In genomic region chr12:5566231-5566630, GRCm38 (mm10) we compare ENCODE assay signal across 26 mouse cellular contexts.
DNase-seq lines count a peak whose midpoint lies in the region; ATAC-seq and TF ChIP-seq lines count a peak whose summit lies in the region.
"Had no signal": no experiment of that assay in that cellular context is flagged by ENCODE, and none has a peak within 500 bp of the region (broad histone marks: within the 10 kb centered on the region; RNA-seq: fewer than 3 reads in every experiment).

No protein-coding gene starts in this region.

- TF ChIP-seq CTCF in left cerebral cortex, adult 2 months (IDR thresholded peaks at IDR 0.05): no peak; the same call in 1 of the 2 replicates

- peaks cover 8% of the 10 kb centered on the region for H3K4me1 ChIP-seq in midbrain, embryonic 11.5 days (ENCODE audit: control insufficient read depth, insufficient read depth, low read length)
- H3K4me1 ChIP-seq in midbrain, embryonic 15.5 days: no peaks in the 10 kb centered on the region
- H3K4me1 ChIP-seq in midbrain, embryonic 12.5 days: no peaks in the 10 kb centered on the region; the same call in 1 of the 2 replicates
- H3K4me1 ChIP-seq: heart, embryonic 10.5 days; heart, embryonic 15.5 days; hindbrain, embryonic 12.5 days; liver, embryonic 12.5 days; megakaryocyte, embryonic 14.5 days; neural tube, embryonic 15.5 days had no signal

- no peaks in the 10 kb centered on the region for H3K9me3 ChIP-seq in midbrain, embryonic 11.5 days (ENCODE audit: control insufficient read depth, low read length)
- no peaks in the 10 kb centered on the region for H3K9me3 ChIP-seq in midbrain, embryonic 15.5 days
- no peaks in the 10 kb centered on the region for H3K9me3 ChIP-seq in midbrain, embryonic 12.5 days
- H3K9me3 ChIP-seq: heart, embryonic 10.5 days; heart, embryonic 15.5 days; hindbrain, embryonic 12.5 days; liver, embryonic 12.5 days; neural tube, embryonic 15.5 days had no signal

- no peak overlapping the region for H3K27ac ChIP-seq in midbrain, embryonic 11.5 days (ENCODE audit: low read depth, low read length)
- no peak overlapping the region for H3K27ac ChIP-seq in midbrain, embryonic 15.5 days
- no peak overlapping the region for H3K27ac ChIP-seq in midbrain, embryonic 12.5 days (replicated peaks)
- no peak overlapping the region for H3K27ac ChIP-seq in left cerebral cortex, adult 2 months
- H3K27ac ChIP-seq: heart, embryonic 10.5 days; heart, embryonic 15.5 days; hindbrain, embryonic 12.5 days; liver, embryonic 12.5 days; neural tube, embryonic 15.5 days had no signal

- WGBS in midbrain, embryonic 11.5 days: 17% methylated on average over 2 of the region's 2 CpGs
- WGBS in midbrain, embryonic 15.5 days: 22% methylated on average over 2 of the region's 2 CpGs
- WGBS in midbrain, embryonic 12.5 days: 18% methylated on average over 2 of the region's 2 CpGs

- H3K9ac ChIP-seq in midbrain, embryonic 11.5 days (ENCODE audit: low read length): no peak overlapping the region
- H3K9ac ChIP-seq in midbrain, embryonic 15.5 days: no peak overlapping the region
- no peak overlapping the region for H3K9ac ChIP-seq in midbrain, embryonic 12.5 days (replicated peaks)
- H3K9ac ChIP-seq: heart, embryonic 15.5 days; hindbrain, embryonic 12.5 days; liver, embryonic 12.5 days; liver, postnatal 0 days; neural tube, embryonic 15.5 days had no signal

- no peaks in the 10 kb centered on the region for H3K27me3 ChIP-seq in midbrain, embryonic 11.5 days (ENCODE audit: control insufficient read depth, insufficient read depth, low read length)
- no peaks in the 10 kb centered on the region for H3K27me3 ChIP-seq in midbrain, embryonic 15.5 days (replicated peaks)
- no peaks in the 10 kb centered on the region for H3K27me3 ChIP-seq in midbrain, embryonic 12.5 days
- H3K27me3 ChIP-seq: heart, embryonic 15.5 days; hindbrain, embryonic 12.5 days; liver, embryonic 12.5 days; megakaryocyte, embryonic 14.5 days; neural tube, embryonic 15.5 days had no signal

- H3K4me3 ChIP-seq in midbrain, embryonic 11.5 days (ENCODE audit: low read depth, low read length): no peak overlapping the region
- no peak overlapping the region for H3K4me3 ChIP-seq in midbrain, embryonic 15.5 days
- H3K4me3 ChIP-seq in midbrain, embryonic 12.5 days: no peak overlapping the region
- H3K4me3 ChIP-seq in left cerebral cortex, adult 2 months: no peak overlapping the region
- H3K4me3 ChIP-seq: erythroblast, embryonic 14.5 days; heart, embryonic 10.5 days; heart, embryonic 15.5 days; hindbrain, embryonic 12.5 days; liver, embryonic 12.5 days; megakaryocyte, embryonic 14.5 days; neural tube, embryonic 15.5 days had no signal

- DNase-seq in heart, adult 11 months: peak; percentile 24
- DNase-seq in heart, postnatal 4 days: no peak
- peak; percentile 81 for DNase-seq in midbrain, embryonic 11.5 days (ENCODE audit: low spot score, missing footprints)
- no peak for DNase-seq in urinary bladder, postnatal 25 days (ENCODE audit: low spot score)
- DNase-seq in left cerebral cortex, adult 2 months (ENCODE audit: extremely low spot score in 1 of 2, low spot score in 2 of 2): no peak
- DNase-seq: adrenal gland, adult 2 months; cerebellum, adult 8-10 months; cerebellum, postnatal 25 days; gastrocnemius, postnatal 14 days; kidney, postnatal 25 days; left cerebral cortex, postnatal 4 days; liver, postnatal 0 days; lung, postnatal 36 days; thymus, postnatal 4 days had no signal

- H3K4me2 ChIP-seq in midbrain, embryonic 11.5 days: no peak overlapping the region
- no peak overlapping the region for H3K4me2 ChIP-seq in midbrain, embryonic 15.5 days
- no peak overlapping the region for H3K4me2 ChIP-seq in midbrain, embryonic 12.5 days (replicated peaks)
- H3K4me2 ChIP-seq: heart, embryonic 15.5 days; hindbrain, embryonic 12.5 days; liver, embryonic 12.5 days; neural tube, embryonic 15.5 days had no signal

- ATAC-seq in midbrain, embryonic 11.5 days (ENCODE audit: low FRiP score): peak; percentile 11; the same call in 1 of the 2 replicates
- ATAC-seq in midbrain, embryonic 15.5 days (replicated peaks): no peak
- peak; percentile 27; the same call in 1 of the 2 replicates for ATAC-seq in midbrain, embryonic 12.5 days (ENCODE audit: low FRiP score, low read depth)
- ATAC-seq: activated CD4-positive, CD25-positive, alpha-beta regulatory T cell, adult 4 months; CD4-positive, CD25-positive, alpha-beta regulatory T cell, adult 4 months; intestine, postnatal 0 days; liver, embryonic 12.5 days; liver, postnatal 0 days had no signal

- intact Hi-C loops in left cerebral cortex, adult 2 months (cut with DNase I): no loop called here

- no peaks in the 10 kb centered on the region for H3K36me3 ChIP-seq in midbrain, embryonic 11.5 days (ENCODE audit: control insufficient read depth, insufficient read depth, low read length)
- H3K36me3 ChIP-seq in midbrain, embryonic 15.5 days (replicated peaks): no peaks in the 10 kb centered on the region
- H3K36me3 ChIP-seq in midbrain, embryonic 12.5 days: no peaks in the 10 kb centered on the region
- H3K36me3 ChIP-seq: heart, embryonic 10.5 days; heart, embryonic 15.5 days; hindbrain, embryonic 12.5 days; liver, embryonic 12.5 days; neural tube, embryonic 15.5 days had no signal

Comparison
In these comparisons a context has a peak if more than half of its experiments do, and no peak if none do; other contexts are left out.
1. DNase-seq: peak in heart, adult 11 months (single experiment) and midbrain, embryonic 11.5 days (single experiment); none in heart, postnatal 4 days (single experiment), urinary bladder, postnatal 25 days (single experiment) and left cerebral cortex, adult 2 months (0 of 2).